Mouse (Mus musculus) heart, adult 11 months (tissue): Measurements from ENCODE around the gene Abr.
A peak's percentile ranks its signal among the peaks of the same experiment; 100 is the strongest.

ENCODE experiments used
- DNase-seq: peaks from one replicate; pipeline ENCODE4 v3.0.0; 2022

The Abr gene

DNA sequence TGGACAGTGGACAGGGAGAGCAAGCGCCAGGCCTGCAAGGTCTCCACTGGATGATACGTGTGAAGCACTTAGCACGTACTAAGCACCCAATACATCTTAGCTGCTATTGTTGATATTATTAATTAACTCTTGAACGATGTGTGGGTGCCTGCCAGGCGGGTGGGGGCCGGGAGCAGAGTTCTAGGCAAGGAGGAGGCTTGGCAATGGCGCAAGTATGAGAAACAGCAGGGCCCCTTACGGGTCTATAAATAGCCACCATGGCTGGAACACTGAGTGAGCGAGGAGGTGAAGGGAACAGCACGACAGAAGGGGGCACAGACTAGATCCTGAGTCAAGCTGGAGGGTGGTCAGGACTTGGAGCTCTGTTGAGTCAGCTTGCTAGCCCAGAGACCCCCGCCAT, 107.0 kb downstream of the Abr start:
- DNase-seq, result peak; percentile 90

DNA sequence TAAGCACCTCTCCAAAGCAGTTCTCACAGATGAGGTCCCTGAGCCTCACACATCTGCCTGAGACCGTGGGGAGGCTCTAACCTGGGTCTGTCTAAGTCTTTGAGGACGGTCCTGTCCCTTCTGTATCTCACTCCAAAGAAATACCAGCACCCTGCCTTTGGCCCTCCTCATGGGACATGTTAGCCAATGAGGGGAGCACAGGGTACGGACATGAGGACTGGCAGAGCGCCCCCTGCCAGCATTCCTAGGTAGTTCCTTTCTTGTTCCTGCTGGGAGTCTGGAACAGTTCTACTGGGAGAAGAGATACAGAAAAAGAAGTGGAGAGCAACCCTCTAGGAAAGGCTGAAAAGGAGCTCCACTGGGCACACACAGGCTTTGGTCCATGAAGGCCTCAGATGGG, 111.1 kb downstream of the Abr start:
- DNase-seq, result peak; percentile 89

DNA sequence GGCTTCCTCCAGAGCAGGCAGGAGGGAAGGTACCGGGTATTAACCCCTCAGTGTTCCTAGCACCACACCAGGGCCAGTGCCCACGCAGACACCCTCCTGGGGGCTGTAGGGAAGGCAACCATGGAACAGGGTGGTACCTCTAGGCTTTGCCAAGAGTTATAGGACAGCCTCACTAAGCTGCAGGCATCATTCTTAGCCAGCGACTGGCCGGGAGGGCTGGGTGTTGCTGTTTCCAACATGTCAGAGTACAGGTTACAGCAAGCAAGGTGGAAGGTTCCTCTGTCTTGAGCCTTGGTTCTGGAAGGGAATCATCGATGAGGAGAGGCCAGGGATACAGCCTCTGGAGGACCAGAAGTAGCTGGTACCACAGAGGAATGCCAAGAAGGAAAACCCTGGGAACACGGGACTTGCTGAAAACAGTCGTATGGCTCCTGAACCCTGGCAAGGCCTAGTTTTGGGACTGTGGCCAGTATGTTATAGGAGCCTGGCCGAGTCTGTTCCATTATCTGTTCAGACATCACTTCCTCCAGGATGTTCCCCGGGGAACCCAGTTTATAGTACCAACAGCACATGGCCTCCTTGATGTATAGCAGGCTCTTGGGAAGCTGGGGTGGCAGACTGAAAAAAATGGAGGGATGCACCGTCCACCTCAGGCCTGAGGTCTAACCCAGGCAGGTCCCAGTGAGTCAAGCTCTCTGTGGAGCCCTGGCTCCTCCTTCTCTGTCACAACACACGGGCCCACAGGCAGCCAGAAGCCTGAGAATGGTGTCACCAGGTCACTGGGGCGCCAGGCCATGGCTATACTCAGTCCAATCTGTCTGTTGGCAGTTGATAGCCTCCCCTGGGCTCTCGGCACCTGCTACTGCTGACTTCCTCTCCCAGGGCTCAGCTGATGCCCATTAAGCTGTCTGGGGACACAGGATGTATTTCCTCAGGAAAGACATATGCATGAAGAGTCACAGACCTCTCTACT, 112.1 kb downstream of the Abr start:
- DNase-seq, result peak; percentile 95

DNA sequence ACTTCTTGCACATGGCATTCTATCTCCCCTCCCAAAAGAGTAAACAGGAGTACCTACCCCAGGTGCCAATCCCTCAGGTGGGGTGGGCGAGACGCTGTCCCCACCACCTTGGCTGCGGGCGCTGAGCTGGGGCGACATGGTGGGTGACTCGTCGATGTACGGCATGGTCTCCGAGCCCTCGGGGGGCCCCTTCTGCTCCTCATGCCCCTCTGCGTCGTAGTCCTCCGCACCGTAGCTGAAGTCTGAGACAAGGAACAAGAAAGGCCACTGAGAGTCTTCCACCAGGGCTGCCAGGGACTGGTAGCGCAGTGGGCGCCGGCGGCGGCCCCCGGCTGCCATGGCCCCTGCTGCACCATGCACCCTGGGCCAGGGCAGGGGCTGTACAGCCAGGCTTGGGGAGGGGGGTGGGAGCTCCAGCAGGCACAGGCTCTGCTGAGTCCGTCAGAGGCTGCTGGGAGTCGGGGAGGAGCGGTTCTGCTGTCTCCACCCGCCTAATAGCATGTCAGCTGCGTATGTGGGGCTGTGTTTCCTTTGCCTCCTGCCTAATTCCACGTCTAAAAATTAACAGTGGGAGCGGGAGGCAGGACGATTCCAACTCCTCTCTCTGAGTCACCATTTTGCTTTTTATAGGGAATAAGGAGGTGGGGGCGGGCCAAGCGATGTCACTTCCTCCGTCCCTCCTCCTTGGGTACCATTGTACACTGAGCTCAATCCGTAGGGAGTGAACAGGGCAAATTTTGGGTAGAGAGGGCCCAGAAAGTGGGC, 113.1 kb downstream of the Abr start:
- DNase-seq, result peak; percentile 92

DNA sequence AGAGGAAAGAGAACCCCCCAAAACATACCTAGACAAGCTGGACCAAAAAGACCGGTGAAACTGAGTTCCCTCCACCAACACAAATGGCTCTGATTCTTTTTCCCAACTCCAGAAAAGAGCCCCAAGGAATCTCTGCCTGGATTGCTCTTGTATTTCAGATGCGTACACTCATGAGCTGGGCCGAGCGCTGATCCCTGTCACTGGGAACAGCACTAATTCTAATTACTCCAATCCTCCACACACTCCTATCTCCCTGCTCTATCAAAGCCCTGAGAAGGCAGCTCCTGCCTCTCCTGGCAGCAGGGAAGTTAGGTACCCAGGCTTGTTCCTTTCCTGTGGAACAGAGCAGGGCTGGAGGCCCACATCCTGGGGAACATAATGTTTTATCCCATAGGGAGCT, 114.0 kb downstream of the Abr start:
- DNase-seq, result no peak

DNA sequence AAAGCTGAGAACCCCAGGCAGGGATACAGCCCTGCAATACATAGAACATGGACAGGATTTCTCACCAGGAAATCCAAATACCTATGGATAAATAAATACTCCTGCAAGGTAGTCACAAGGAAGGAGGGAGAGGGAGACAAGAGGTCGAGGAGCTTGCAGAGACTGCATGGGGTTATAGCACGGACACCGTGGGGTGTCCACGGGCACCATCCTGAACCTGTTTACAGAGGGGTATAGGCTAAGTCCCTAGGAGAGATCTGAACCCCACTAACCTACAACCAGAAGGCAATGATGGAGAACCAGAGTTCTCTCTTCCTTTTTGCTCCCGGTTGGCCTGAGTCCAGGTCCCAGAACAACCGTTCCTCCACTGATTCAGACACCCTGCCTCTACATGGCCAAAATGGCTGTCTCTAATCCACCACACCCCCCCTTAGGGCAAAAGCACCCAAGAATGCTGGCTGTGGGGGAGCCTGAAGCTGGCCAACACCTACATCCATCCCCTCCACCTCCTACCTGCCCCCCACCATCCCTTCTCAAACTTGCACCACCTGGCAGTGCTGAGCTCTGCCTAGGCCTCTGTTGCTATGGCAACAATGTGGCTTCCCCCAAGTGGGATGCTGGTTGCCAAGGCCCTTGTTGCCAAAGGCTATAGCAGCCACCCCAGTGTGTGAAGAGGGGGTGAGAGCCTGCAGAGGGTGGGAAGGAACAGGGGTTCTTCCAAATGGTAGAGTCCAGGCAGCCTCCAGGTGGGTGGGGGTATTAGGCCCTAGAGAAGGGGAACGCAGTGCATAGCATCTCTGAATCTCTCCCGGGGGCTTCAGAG, 114.6 kb downstream of the Abr start:
- peak; percentile 89 for DNase-seq

DNA sequence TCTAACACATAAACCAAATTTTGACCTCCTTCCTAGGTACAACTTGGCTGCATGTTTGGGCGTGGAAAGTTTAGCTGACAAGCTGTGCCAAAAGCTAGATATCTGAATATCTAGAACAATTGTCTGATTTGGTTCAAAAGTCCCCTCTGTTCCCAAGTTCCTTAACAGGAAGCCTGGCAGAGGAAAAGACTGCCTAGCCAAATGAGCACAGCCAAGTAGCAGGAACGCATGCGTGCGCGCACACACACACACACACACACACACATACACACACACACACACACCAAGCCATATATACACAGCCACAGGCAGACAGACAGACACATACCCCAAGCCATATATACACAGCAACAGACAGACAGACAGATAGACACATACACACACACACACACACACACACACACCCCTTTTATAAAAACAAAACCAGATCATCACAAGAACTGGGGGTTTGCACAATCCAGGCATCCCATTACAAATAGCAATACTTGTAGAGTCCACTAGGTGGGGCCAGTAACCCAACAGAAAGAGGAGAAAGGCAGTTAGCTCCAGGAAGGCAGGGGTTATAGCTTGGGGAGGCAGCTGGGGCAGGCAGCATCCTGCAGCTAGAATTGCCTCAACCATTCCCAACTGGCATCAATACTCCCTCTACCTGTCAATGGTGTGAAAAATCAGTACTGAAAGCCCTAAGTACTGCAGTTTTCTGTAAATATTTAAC, 115.4 kb downstream of the Abr start:
- peak; percentile 97 for DNase-seq

DNA sequence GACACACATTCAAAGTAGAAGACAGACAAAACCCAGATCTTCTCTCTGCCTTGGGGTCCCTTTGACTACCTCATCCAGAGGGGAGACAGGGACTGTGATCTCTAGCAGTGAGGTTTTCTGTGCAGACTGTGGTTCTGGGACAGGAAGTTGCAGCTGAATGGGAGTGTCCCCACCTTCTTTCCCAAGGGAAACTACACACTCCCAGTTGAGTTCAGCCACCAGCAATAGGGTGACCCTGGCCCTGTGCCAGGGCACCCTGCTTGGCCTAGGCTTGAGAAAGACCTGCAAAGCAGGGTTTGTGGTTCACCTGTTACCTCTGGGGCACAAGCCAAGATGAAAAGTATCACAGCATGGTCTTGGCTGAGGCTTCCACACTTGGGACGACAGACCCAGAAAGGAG, 117.0 kb downstream of the Abr start:
- peak; percentile 94 for DNase-seq

DNA sequence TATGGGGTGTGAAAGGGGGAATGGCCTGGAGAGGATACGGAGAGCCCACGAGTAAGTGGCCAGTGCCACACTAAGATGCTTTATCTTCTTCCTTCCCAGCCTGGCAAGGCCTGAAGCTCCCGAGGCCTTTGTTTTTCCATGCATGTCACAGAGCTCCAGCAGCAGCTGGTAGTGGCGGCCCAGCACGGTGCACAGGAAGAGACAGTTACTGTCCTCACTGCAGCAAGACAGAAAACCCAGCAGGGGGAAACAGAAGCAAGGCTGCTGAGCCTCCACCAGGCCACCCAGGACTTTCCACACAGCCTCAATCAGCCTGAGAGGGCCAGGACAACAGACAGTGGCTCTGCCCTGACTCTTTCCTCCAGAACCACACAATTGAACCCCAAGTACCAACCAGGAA, 118.1 kb downstream of the Abr start:
- no peak for DNase-seq

DNA sequence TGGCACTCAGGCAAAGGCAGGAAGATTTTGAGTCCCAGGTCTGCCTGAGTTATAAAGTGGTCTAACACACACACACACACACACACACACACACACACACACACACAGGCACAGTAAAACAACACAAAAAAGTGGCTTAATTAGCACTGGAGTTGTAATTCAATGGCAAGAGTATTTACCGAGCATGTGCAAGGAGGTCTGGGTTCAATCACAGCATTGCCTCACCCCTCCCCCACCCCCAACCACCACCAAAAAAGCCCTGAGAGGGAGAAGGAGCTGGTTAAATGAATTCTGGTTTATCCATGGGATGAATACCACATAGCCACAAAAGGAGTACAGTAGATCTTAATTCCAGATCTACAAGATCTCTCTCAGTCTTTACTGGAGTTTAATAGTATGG, 122.1 kb downstream of the Abr start:
- DNase-seq, result no peak

DNA sequence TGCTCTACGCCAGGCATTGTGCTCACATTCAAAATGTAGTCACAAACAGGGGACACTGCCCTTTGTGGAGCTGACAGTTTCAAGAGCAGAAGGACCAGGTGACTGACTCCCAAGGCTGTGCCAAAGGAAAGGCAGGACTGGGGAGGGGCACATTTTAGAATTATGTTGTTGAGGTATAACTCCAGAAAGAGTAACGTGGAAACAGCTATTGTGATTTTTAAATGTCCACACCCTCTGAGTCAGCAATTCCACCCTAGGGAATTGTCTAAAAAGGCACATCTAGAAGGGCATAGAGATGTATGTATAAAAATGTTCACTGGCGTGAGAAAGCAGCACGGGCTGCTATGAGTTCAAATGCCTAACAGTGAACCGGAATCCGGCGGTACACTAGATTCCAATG, 122.5 kb downstream of the Abr start:
- peak; percentile 93 for DNase-seq

DNA sequence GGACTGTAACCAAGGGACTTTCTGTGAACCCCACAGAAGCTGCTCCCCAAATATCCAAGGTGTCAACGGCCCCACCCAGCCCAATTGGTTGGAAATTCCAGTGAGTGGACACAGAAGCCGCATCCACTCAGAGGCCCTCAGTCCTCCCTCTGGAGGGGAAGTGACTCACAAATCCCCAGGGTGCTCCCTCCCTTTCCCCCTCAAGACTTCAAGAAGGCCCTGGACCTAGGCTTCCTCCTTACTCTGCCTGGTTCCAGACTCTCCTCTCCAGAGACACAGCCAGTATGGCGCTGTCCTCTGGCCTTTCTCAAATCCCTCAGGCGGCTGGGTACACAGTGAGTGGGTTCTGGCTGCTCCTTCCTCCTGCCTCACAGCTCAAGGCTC, 124.4 kb downstream of the Abr start:
- DNase-seq, result peak; percentile 98

DNA sequence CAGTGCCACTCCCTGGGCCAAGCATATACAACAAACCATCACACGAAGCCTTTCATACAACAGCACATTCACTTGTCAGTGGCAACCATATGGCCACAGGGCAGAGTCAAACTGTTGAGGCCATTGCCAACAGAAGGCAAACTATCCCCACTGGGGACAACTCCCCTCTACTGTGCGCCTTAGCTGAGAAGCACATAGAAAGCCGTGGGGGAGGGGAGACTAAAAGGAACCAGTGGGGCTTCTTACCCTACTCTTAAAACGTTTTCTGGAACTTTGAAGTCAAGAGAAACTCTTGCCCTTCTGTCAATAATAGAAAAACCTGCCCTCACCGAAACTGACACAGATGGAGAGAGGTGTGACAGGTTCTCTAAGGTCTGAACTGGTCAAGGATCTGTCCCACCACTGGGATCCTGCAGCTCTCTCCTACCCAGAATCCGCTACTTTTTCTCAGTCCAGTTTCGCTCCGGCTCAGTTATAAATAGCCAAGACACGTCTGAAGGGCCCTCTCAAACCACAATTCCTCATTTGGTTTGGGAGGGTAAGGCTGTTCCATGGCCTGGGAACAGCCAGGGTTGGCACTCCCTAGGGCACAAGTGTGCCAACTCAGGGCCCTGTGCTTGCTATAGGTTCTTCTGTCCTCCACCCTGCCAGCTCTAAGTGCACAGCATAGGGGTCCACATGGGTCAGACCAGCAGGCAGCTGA, 124.9 kb downstream of the Abr start:
- DNase-seq, result no peak

DNA sequence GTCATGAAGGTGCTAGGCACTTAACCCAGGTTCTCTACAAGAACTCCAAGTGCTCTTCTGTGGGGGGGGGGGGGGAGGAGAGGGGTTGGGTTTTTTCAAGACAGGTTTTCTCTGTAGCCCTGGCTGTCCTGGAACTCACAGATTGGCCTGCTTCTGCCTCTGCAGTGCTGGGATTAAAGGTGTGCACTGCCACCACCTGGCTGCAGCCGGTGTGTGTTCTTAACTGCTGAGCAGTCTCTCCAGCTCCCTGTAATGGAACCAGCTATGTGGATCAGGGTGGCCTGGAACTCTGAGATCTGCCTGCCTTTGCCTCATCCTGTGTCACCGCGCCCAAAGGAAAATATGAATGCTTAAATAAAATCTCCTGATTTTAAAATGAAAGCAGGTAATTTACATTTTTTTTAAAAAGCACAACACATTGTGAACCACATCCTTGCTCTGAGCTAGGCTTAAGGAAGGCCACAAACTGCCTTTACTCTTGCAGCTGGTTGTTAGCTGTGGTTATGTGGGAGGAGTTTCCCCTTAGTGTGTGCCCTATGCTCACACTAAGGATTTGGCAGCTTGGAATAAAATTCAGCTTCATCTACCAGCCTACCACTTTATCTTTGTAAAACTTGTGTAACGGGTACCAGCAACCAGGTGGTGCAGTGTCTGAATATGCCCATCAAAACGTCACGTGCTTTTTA, 125.9 kb downstream of the Abr start:
- DNase-seq, result no peak

DNA sequence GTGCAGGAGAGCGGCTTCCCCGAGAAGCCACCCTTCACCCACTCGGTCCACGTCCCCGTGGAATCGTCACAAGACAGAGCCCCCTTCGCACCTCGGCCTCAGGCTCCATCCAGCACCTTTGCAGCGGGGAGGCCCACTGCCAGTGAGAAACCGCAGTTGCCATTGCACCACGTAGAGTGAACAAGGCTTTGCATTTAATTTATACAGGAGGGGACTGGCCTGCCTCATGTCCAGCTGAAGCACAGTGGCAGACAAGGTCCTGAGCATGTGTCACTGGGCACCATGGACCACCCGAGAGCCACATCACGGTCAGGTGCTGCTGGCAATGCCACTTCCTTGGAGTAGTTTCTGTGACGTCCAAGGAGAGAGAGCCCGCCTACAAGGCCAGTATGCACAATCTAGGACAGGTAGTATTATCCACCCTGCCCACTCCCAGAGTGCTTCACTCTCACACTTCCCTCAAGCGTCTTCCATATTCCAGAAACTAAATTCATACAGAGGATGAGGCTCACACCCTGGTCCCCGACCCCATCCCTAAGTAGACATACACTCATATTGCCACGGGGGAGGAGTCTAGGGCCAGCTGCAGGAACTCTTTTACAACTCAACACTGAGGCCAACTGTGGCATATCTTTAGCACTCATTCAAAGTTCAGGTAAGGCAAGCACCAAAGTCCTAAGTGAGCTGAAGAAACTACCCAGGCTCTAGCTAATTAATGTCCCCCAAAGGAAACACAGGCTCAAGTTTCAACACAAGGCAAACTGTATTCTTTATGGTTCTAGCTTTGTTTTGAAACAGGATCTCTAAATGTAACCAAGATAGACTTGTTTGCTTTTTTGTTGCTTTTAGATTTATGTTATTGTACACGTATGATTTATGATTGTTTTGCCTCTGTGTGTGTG, 126.7 kb downstream of the Abr start:
- DNase-seq, result peak; percentile 96

DNA sequence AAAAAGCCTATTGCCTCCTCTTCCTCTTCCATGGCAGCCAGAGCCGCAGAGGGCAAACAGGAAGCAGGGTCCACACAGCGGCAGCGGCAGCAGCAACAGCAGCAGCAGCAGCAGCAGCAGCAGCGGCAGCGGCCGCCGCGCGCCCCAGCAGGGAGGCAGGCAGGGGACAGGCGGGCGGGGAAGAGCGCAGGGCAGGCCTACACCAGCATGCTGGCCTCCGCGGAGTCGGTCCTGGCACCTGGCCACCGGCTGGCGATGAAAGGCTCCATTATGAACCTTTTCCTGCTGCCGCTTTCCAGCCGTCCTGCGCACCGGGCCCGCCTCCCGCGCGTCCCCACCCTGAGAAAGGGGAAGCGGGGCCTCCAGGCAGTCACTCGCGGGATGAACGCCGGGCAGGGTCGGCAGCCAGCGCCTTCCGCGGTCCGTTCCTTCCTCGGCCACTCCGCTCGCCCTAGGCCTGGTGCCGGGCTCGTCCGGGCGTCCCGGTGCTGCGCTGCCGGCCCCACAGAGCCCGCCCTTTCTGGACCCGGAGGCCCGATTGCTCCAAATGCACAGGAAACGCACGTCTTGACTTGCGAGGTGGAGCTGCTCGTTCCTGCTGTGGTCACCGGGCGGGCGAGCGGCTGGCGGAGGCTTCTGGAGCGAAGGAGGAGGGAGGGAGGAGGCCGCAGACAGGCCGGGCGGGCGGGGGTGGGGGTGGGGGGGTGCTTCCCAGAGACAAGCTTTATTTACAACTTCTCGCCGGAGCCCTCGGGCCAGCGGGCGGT, 127.6 kb downstream of the Abr start:
- DNase-seq, result peak; percentile 99

DNA sequence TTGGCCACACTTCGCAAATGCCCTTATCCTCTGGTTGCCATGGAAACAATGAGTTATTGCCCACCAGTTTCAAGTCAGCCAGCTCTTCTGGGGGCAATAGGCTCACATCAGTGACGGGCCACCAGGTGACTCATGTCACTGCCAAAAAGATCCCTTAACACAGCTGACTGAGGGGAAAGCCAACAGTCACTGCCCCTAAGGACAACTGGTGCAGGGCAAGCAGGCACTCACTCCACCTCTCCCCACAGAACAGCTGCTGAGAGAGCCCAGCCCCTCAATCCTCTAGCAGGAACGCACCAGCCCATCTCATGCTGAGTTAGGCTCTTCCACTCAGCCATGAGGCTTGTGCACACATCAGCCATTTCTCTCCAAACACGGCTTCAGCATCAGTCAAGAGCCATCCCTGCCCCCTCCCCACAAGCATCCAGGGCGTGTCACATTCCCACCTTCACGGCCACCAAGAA, 128.3 kb downstream of the Abr start:
- peak; percentile 93 for DNase-seq

DNA sequence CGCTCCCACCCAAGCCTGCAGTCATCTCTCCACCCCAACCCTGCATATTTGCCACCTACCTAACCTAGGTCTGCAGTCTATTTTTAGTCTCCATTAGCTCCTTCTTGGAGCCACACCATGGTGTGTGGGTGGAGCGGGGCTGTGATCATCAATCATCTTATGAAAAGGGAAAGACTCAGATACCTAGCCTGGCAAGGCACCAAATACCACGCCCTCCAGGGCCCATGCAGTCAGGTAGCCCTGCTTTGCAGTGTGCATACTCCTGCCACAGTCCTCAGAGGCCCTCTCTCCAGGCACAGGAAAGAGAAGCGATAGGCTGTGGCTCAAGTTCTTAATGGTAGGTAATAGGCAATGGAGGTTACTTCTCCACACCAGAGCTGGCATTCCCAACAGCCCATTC, 128.9 kb downstream of the Abr start:
- peak; percentile 92 for DNase-seq

DNA sequence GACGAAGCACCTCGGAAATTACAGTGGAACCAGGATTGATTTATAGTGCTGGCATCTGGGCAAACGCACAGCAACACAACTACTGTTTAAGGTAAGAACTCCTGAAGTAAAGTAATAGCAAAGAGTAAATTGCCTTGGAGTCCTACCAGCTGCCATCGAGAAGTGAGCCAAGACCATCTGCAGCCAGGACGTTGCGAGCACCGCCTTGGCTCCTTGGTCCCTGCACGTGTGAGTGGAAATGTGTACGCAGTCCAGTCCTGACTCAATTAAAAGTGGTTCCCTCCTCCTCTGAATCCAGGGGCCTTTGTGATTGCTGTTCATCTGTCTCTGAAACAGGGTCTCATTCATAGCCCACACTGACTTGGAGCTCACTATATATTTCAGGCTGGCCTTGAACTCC, 130.3 kb downstream of the Abr start:
- DNase-seq, result no peak
